Comparison of ENCODE assay signal across 8 mouse cellular contexts in the genomic region with DNA sequence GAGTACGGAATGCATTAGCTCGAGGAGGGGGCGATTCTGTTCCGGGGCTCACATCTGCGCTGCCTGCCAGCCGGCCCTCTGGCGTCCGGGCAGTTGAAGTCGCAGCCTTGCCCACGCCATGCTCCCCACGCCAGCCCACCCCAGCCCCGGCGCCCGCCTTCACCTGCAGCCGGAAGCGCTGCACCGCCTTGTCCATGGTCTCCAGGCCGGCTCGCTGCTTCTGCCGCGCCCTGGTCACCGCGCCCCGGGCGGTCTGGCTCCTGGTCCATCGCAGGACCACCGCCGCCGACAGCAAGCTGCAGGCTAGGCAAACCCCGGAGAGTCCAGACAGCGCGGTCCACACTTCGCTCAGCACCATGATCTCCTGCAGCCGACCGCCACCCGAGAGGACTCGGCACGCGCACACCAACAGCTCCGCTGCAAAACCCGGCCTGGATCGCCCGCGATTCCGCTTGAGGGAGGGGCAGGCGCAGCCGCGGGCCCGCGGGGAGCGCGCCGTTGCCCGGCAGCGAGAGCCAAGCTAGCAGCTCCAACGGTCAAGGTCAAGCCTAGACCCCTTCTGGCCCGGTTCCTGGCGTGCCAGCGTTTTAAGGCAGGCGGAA. TPM values are rescaled to one million over a fixed set of nuclear protein-coding genes. Genes with fewer than 3 reads are reported as not detected.
A peak's percentile ranks its signal among the peaks of the same experiment; 100 is the strongest.
DNase-seq lines count a peak whose midpoint lies in the region; ATAC-seq lines count a peak whose summit lies in the region.

No protein-coding gene starts in this region.

- DNase-seq in T-cell, adult 2 months (ENCODE audit: low spot score): peak; percentile 74
- DNase-seq in cerebellum, postnatal 4 days (ENCODE audit: low spot score in 2 of 2): peak; percentile 62 to 65
- peak; percentile 68 for DNase-seq in gastrocnemius, postnatal 10 days
- peak; percentile 82 for DNase-seq in induced T-regulatory cell, adult 2 months (ENCODE audit: low read depth)
- DNase-seq in left cerebral cortex, postnatal 14 days (ENCODE audit: low spot score in 2 of 2): peak; percentile 68 to 76
- peak; percentile 77 for DNase-seq in right cerebral cortex, postnatal 14 days
- DNase-seq in urinary bladder, postnatal 36 days (ENCODE audit: low spot score in 2 of 2): peak; percentile 59 to 64

- intact Hi-C loops in left cerebral cortex, postnatal 14 days (cut with DNase I): no loop called here

- ATAC-seq in megakaryocyte-erythroid progenitor cell, adult 5-6 weeks (replicated peaks; ENCODE audit: low FRiP score, low TSS enrichment, poor library complexity, severe bottlenecking): peak; percentile 84

RNA-seq across cellular contexts. Expression of a gene that starts 0.3 kb away (rescaled TPM):
- total RNA-seq in gastrocnemius, postnatal 10 days (2021): under 1 TPM; 0.68 to 0.75 TPM
- 10 to 100 TPM; 86.6 to 90.7 TPM for total RNA-seq in left cerebral cortex, postnatal 14 days (2021)
- 1.4 and 5.0 TPM in 2 replicates for total RNA-seq in megakaryocyte-erythroid progenitor cell, adult 5-6 weeks (2014; fragmentation: Nextera tagmentation)
- total RNA-seq in megakaryocyte-erythroid progenitor cell, adult 5-6 weeks (2017): 0.85 and 2.3 TPM in 2 replicates

RNA-seq across cellular contexts. Expression of a gene that starts 36.3 kb away (rescaled TPM):
- total RNA-seq in gastrocnemius, postnatal 10 days (2021): 10 to 100 TPM; 12.4 to 12.9 TPM
- total RNA-seq in left cerebral cortex, postnatal 14 days (2021): 1 to 10 TPM; 8.5 to 9.1 TPM
- total RNA-seq in megakaryocyte-erythroid progenitor cell, adult 5-6 weeks (2014; fragmentation: Nextera tagmentation): 11.5 and 12.5 TPM in 2 replicates
- total RNA-seq in megakaryocyte-erythroid progenitor cell, adult 5-6 weeks (2017): 11.2 and 12.5 TPM in 2 replicates

RNA-seq across cellular contexts. Expression of a gene that starts 57.5 kb away (rescaled TPM):
- 100 to 1,000 TPM; 741 to 954 TPM for total RNA-seq in gastrocnemius, postnatal 10 days (2021)
- total RNA-seq in left cerebral cortex, postnatal 14 days (2021): 100 to 1,000 TPM; 434 to 435 TPM
- total RNA-seq in megakaryocyte-erythroid progenitor cell, adult 5-6 weeks (2014; fragmentation: Nextera tagmentation): 1,038 and 1,202 TPM in 2 replicates
- total RNA-seq in megakaryocyte-erythroid progenitor cell, adult 5-6 weeks (2017): 483 and 550 TPM in 2 replicates

RNA-seq across cellular contexts. Expression of a gene that starts 57.7 kb away (rescaled TPM):
- total RNA-seq in gastrocnemius, postnatal 10 days (2021): 10 to 100 TPM; 26.8 to 31.2 TPM
- 10 to 100 TPM; 45.0 to 46.0 TPM for total RNA-seq in left cerebral cortex, postnatal 14 days (2021)
- total RNA-seq in megakaryocyte-erythroid progenitor cell, adult 5-6 weeks (2014; fragmentation: Nextera tagmentation): 29.8 and 30.8 TPM in 2 replicates
- 16.4 and 20.6 TPM in 2 replicates for total RNA-seq in megakaryocyte-erythroid progenitor cell, adult 5-6 weeks (2017)

Comparison
In these comparisons a context has a peak if more than half of its experiments do, and no peak if none do; other contexts are left out.
1. Peak in every context shown above with its lines: DNase-seq and ATAC-seq.
2. RNA of a gene that starts 0.3 kb away (total RNA-seq): 86.6 to 90.7 TPM in left cerebral cortex, postnatal 14 days; 0.85 to 5.0 TPM in megakaryocyte-erythroid progenitor cell, adult 5-6 weeks and 0.68 to 0.75 TPM in gastrocnemius, postnatal 10 days; every median in the first group is over 10 times any median in the second.